Mouse (Mus musculus) stomach, postnatal 0 days (tissue): ENCODE results near the gene Cdr2l. TPM values are rescaled to one million over a fixed set of nuclear protein-coding genes. Genes with fewer than 3 reads are reported as not detected.
"Not testable (repeated sequence)": the region's sequence is repeated elsewhere in the genome, so short reads cannot be mapped to it uniquely, and the experiment has no call there.

Source experiments
- ATAC-seq: fragments of 200-750 bp; cut with Nextera tagmentation; 2 replicates; pipeline ENCODE4 v1.8.0; 2017; ENCODE audit not compliant: low FRiP score, low TSS enrichment
- DNase-seq: peaks from one replicate; pipeline ENCODE4 v3.0.0-alpha.2; 2016; ENCODE audit warnings: low spot score
- H3K27ac ChIP-seq: fragments of 300-500 bp; sonication (generic); replicated peaks from 2 replicates; pipeline ENCODE4 v1.5.1; 2014; ENCODE audit warnings: mild to moderate bottlenecking, control low read depth
- H3K27me3 ChIP-seq: fragments of 300-500 bp; sonication (generic); 2 replicates; pipeline ENCODE4 v1.6.1; 2014; ENCODE audit warnings: low read length; ENCODE audit not compliant: control insufficient read depth, insufficient read depth
- H3K36me3 ChIP-seq: fragments of 300-500 bp; sonication (generic); 2 replicates; pipeline ENCODE4 v1.6.1; 2014; ENCODE audit warnings: low read length, mixed read lengths; ENCODE audit not compliant: control insufficient read depth, insufficient read depth
- H3K4me1 ChIP-seq: fragments of 300-500 bp; sonication (generic); replicated peaks from 2 replicates; pipeline ENCODE4 v1.6.1; 2014; ENCODE audit warnings: antibody characterized with exemption; ENCODE audit not compliant: control insufficient read depth, insufficient read depth
- H3K4me2 ChIP-seq: fragments of 300-500 bp; sonication (generic); replicated peaks from 2 replicates; pipeline ENCODE4 v1.6.1; 2014; ENCODE audit warnings: low read depth, mild to moderate bottlenecking, control low read depth, moderate library complexity
- H3K4me3 ChIP-seq: fragments of 300-500 bp; sonication (generic); 2 replicates; pipeline ENCODE4 v1.5.1; 2014; ENCODE audit warnings: low read depth, low read length, control low read depth
- H3K9ac ChIP-seq: fragments of 300-500 bp; sonication (generic); 2 replicates; pipeline ENCODE4 v1.6.1; 2014; ENCODE audit warnings: mild to moderate bottlenecking, low read length, control low read depth, mixed read lengths
- H3K9me3 ChIP-seq: fragments of 300-500 bp; sonication (generic); 2 replicates; pipeline ENCODE4 v1.6.1; 2016; ENCODE audit warnings: low read length; ENCODE audit not compliant: control insufficient read depth
- CTCF ChIP-seq: IDR thresholded peaks from 2 replicates; pipeline ENCODE4 v1.5.1; 2016; ENCODE audit warnings: antibody characterized with exemption, low read depth, mild to moderate bottlenecking, moderate library complexity
- EP300 ChIP-seq: optimal IDR thresholded peaks from 2 replicates; pipeline ENCODE3; 2016; ENCODE audit warnings: antibody characterized with exemption
- WGBS: fragments of 180-500 bp; shearing (Covaris S2); extraction: QIAGEN DNeasy Blood & Tissue Kit; methylation state at CpG from one replicate; pipeline ENCODE4 v1.1.7; 2014; 5-methylcytosine and 5-hydroxymethylcytosine counted together
- polyA plus RNA-seq: library from polyadenylated mRNA; unstranded; fragments of >200 nt; fragmentation: Nextera tagmentation; extraction: Ambion mirVana; gene quantifications from 2 replicates; pipeline ENCODE4 v1.2.1, GENCODE M21; 2015

Gene Cdr2l
- polyA plus RNA-seq, 1 experiment from 2014 or later: 3.9 TPM

DNA sequence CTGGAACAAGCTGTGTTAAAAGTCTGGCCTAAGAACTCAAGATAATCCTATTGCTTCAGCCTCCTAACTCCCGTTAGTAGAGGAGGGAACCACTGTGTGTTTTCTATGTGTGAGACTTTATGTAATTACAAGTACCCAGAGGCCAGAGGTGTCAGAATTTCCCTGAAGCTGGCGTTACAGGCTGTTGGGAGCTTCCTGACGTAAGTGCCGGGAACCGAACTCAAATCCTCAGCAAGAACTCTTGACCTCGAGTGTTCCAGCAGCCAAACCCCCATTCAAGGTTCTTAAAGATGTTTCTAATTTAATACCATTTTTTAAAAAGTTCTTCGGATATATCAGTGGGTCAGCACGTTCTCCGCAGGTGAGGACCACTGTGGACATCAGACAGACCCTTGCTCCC, 440 bp upstream of the Cdr2l start:
- no peak for DNase-seq
- H3K4me2 ChIP-seq: peak overlapping the region; percentile 94
- TF ChIP-seq CTCF: no peak
- H3K9me3 ChIP-seq: no peaks in the 10 kb centered on the region
- 15% methylated on average over 9 of the region's 9 CpGs for WGBS
- H3K27ac ChIP-seq: peak overlapping the region; percentile 53
- 0 out of 2 replicates have a peak overlapping the region, but pooled peaks have one; percentile 9 for H3K9ac ChIP-seq
- no peaks in the 10 kb centered on the region for H3K36me3 ChIP-seq
- peak overlapping the region; percentile 75 for H3K4me3 ChIP-seq
- H3K27me3 ChIP-seq: no peaks in the 10 kb centered on the region
- H3K4me1 ChIP-seq: peaks cover 3% of the 10 kb centered on the region
- no peak for ATAC-seq

- ATAC-seq (no peak), DNase-seq (no peak)
- Histone ChIP-seq H3K36me3 (no peaks in the 10 kb centered on the region), H3K27ac (no peak overlapping the region), H3K4me1 (peaks cover 3% of the 10 kb centered on the region), H3K4me2 (peak overlapping the region; percentile 94), H3K4me3 (peak overlapping the region; percentile 75), H3K9me3 (no peaks in the 10 kb centered on the region), H3K27me3 (no peaks in the 10 kb centered on the region), H3K9ac (peak overlapping the region; percentile 1; the same call in 1 of the 2 replicates)
- TF ChIP-seq EP300: no peak
- TF ChIP-seq CTCF: no peak
- WGBS: 18% methylated on average over 5 of the region's 5 CpGs
These were observed 1.2 kb downstream of the Cdr2l start for GRCm38 (mm10) chr11:115382891-115383290.

- WGBS: 54% methylated on average over 16 of the region's 16 CpGs
- TF ChIP-seq CTCF (no peak), EP300 (no peak)
- Histone ChIP-seq H3K4me1 (peaks cover 3% of the 10 kb centered on the region), H3K4me3 (no peak overlapping the region), H3K27me3 (no peaks in the 10 kb centered on the region), H3K27ac (peak overlapping the region; percentile 18; the same call in 1 of the 2 replicates), H3K36me3 (no peaks in the 10 kb centered on the region), H3K4me2 (peak overlapping the region; percentile 8; the same call in 1 of the 2 replicates), H3K9me3 (no peaks in the 10 kb centered on the region), H3K9ac (no peak overlapping the region)
- no peak for ATAC-seq
- DNase-seq: no peak
These were observed 2.2 kb downstream of the Cdr2l start for GRCm38 (mm10) chr11:115383701-115384474.

DNA sequence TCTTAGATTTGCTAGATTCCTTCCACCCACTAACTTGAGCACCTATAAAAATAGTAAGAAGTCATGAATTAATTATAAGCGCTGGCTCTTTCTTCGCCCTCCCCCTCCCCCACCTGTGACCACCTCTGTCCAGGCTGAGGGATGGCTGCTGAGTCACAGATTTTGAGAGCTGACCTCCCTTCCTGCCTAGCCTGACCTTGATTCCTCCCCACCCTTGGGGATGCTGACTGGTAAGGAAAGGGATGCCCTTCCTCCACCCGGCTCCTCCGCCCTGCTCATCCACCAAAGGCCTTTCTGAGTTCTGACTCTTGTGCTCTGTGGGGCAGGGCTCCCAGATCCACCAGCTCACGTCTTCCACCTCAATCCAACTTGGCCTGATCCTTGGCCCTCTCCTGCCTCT, 2.9 kb downstream of the Cdr2l start:
- no peak overlapping the region for H3K27ac ChIP-seq

GRCm38 (mm10) chr11:115386859-115387258, 5.1 kb downstream of the Cdr2l start:
- not testable (repeated sequence) for H3K9me3 ChIP-seq, H3K9ac ChIP-seq, H3K36me3 ChIP-seq, DNase-seq, H3K4me3 ChIP-seq, H3K27me3 ChIP-seq, H3K27ac ChIP-seq, H3K4me2 ChIP-seq, ATAC-seq, H3K4me1 ChIP-seq
- WGBS: 83% methylated on average over 3 of the region's 3 CpGs

More for the DNA sequence above, 2.9 kb downstream of the Cdr2l start:
- H3K36me3 ChIP-seq: no peaks in the 10 kb centered on the region
- DNase-seq: no peak
- WGBS: 83% methylated on average over 5 of the region's 5 CpGs
- TF ChIP-seq EP300: no peak
- TF ChIP-seq CTCF: no peak
- H3K4me3 ChIP-seq: no peak overlapping the region
- no peaks in the 10 kb centered on the region for H3K9me3 ChIP-seq
- no peak for ATAC-seq
- no peak overlapping the region for H3K4me2 ChIP-seq
- H3K9ac ChIP-seq: no peak overlapping the region
- H3K27me3 ChIP-seq: no peaks in the 10 kb centered on the region
- H3K4me1 ChIP-seq: peaks cover 3% of the 10 kb centered on the region

DNA sequence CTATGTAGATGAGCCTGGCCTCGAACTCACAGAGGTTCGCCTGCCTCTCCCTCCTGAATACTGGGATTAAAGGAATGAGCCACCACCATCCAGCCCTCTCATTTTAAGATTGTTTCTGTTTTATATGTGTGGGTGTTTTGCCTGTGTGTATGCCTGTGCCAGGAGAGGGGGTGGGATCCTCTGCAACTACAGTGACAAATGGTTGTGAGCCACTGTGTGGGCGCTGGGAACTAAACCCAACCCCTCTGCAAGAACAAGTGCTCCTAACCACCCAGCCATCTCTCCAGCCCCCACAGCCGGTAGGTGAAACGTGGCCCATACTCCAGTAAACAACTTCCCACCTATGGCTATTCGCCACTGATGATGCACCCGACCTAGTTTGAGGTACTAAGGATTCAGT, 9.6 kb downstream of the Cdr2l start:
- Histone ChIP-seq H3K9me3 (no peaks in the 10 kb centered on the region), H3K9ac (no peak overlapping the region), H3K36me3 (0 out of 2 replicates have a peak, but pooled peaks cover 2% of the 10 kb centered on the region), H3K4me3 (no peak overlapping the region), H3K4me1 (no peaks in the 10 kb centered on the region), H3K27ac (no peak overlapping the region), H3K27me3 (no peaks in the 10 kb centered on the region), H3K4me2 (no peak overlapping the region)
- 91% methylated on average over 7 of the region's 7 CpGs for WGBS
- no peak for TF ChIP-seq EP300
- no peak for TF ChIP-seq CTCF
- ATAC-seq (no peak), DNase-seq (no peak)
